Mouse (Mus musculus): ENCODE measurements around the gene Oaz2. TPM values are rescaled to one million over a fixed set of nuclear protein-coding genes. Genes with fewer than 3 reads are reported as not detected.
A peak's percentile ranks its signal among the peaks of the same experiment; 100 is the strongest.

Oaz2 gene
- total RNA-seq, 1 experiment = 51.5 TPM

GRCm38 (mm10) chr9:65624266-65624665, 43.5 kb upstream of the Oaz2 start:
- no peaks in the 10 kb centered on the region for H3K36me3 ChIP-seq (ENCODE audit: control insufficient read depth, insufficient read depth, low read length, poor library complexity, severe bottlenecking)
- H3K9ac ChIP-seq (ENCODE audit: insufficient read depth, low read depth, low read length, poor library complexity, severe bottlenecking) = no peak overlapping the region
- peaks cover 6 to 26% of the 10 kb centered on the region in 2 experiments; a peak in 2 of 4 replicates for H3K4me1 ChIP-seq (ENCODE audit: control insufficient read depth in 2 of 2, insufficient read depth in 2 of 2, low read length in 2 of 2, poor library complexity in 1 of 2)
- no peak for DNase-seq (ENCODE audit: low read depth, low spot score)
- H3K4me3 ChIP-seq (ENCODE audit: insufficient read depth in 1 of 2, low read depth in 1 of 2, low read length in 2 of 2, poor library complexity in 1 of 2, severe bottlenecking in 1 of 2) = no peak overlapping the region
- H3K27ac ChIP-seq (ENCODE audit: insufficient read depth, low read depth, low read length, poor library complexity, severe bottlenecking) = no peak overlapping the region
- no peak for TF ChIP-seq ZC3H11A (IDR thresholded peaks at IDR 0.05; ENCODE audit: borderline replicate concordance, low read depth, low read length)
- no peak for TF ChIP-seq ZNF384 (IDR thresholded peaks at IDR 0.05; ENCODE audit: low read depth, low read length)
- TF ChIP-seq MAFK (IDR thresholded peaks at IDR 0.05; ENCODE audit: insufficient read depth, low read depth, low read length) = no peak
- TF ChIP-seq HCFC1 (IDR thresholded peaks at IDR 0.05; ENCODE audit: borderline replicate concordance, insufficient read depth, low read length) = no peak
- no peak for TF ChIP-seq CHD2 (IDR thresholded peaks at IDR 0.05; ENCODE audit: low read depth, low read length)
- no peaks in the 10 kb centered on the region for H3K9me3 ChIP-seq (ENCODE audit: control insufficient read depth, insufficient read depth, low read depth, low read length)
- in situ Hi-C loops (cut with MboI; ENCODE audit: low sequenced_read_pairs in 2 of 2, unreplicated experiment in 2 of 2) = no loop called here

- H3K27ac ChIP-seq (ENCODE audit: insufficient read depth, low read depth, low read length, poor library complexity, severe bottlenecking) = peak within 1 kb of the TSS; percentile 97
- no peak for TF ChIP-seq ZNF384 (IDR thresholded peaks at IDR 0.05; ENCODE audit: low read depth, low read length)
- no peak for TF ChIP-seq HCFC1 (IDR thresholded peaks at IDR 0.05; ENCODE audit: borderline replicate concordance, insufficient read depth, low read length)
- no peak for TF ChIP-seq ZC3H11A (IDR thresholded peaks at IDR 0.05; ENCODE audit: borderline replicate concordance, low read depth, low read length)
- TF ChIP-seq CHD2 (IDR thresholded peaks at IDR 0.05; ENCODE audit: low read depth, low read length) = no peak
- no peak for TF ChIP-seq MAFK (IDR thresholded peaks at IDR 0.05; ENCODE audit: insufficient read depth, low read depth, low read length)
- in situ Hi-C loops (cut with MboI; ENCODE audit: low sequenced_read_pairs in 2 of 2, unreplicated experiment in 2 of 2) = no loop called here
- peak within 1 kb of the TSS; percentile 93 to 99 for H3K4me3 ChIP-seq (ENCODE audit: insufficient read depth in 1 of 2, low read depth in 1 of 2, low read length in 2 of 2, poor library complexity in 1 of 2, severe bottlenecking in 1 of 2)
- H3K9me3 ChIP-seq (ENCODE audit: control insufficient read depth, insufficient read depth, low read depth, low read length) = no peaks in the 10 kb centered on the region
- H3K4me1 ChIP-seq (ENCODE audit: control insufficient read depth in 2 of 2, insufficient read depth in 2 of 2, low read length in 2 of 2, poor library complexity in 1 of 2) = peaks cover 9 to 19% of the 10 kb centered on the region in 2 experiments; a peak in 2 of 4 replicates
- H3K9ac ChIP-seq (ENCODE audit: insufficient read depth, low read depth, low read length, poor library complexity, severe bottlenecking) = peak within 1 kb of the TSS; percentile 97
- no peaks in the 10 kb centered on the region for H3K36me3 ChIP-seq (ENCODE audit: control insufficient read depth, insufficient read depth, low read length, poor library complexity, severe bottlenecking)
- DNase-seq (ENCODE audit: low read depth, low spot score) = no peak
These were observed 38.6 kb upstream of the Oaz2 start, which contains the start of gene Rbpms2 for GRCm38 (mm10) chr9:65629025-65629766. Gene Rbpms2, plus strand, starts transcription at chr9:65629648.

GRCm38 (mm10) chr9:65629767-65630630, 37.8 kb upstream of the Oaz2 start:
- no peak for DNase-seq (ENCODE audit: low read depth, low spot score)
- Histone ChIP-seq H3K9ac (ENCODE audit: insufficient read depth, low read depth, low read length, poor library complexity, severe bottlenecking) (peak overlapping the region; percentile 97), H3K4me3 (ENCODE audit: insufficient read depth in 1 of 2, low read depth in 1 of 2, low read length in 2 of 2, poor library complexity in 1 of 2, severe bottlenecking in 1 of 2) (peak overlapping the region; percentile 93 to 99), H3K4me1 (ENCODE audit: control insufficient read depth in 2 of 2, insufficient read depth in 2 of 2, low read length in 2 of 2, poor library complexity in 1 of 2) (peaks cover 7 to 17% of the 10 kb centered on the region in 2 experiments; a peak in 3 of 4 replicates), H3K9me3 (ENCODE audit: control insufficient read depth, insufficient read depth, low read depth, low read length) (no peaks in the 10 kb centered on the region), H3K36me3 (ENCODE audit: control insufficient read depth, insufficient read depth, low read length, poor library complexity, severe bottlenecking) (no peaks in the 10 kb centered on the region), H3K27ac (ENCODE audit: insufficient read depth, low read depth, low read length, poor library complexity, severe bottlenecking) (peak overlapping the region; percentile 97)
- in situ Hi-C loops (cut with MboI; ENCODE audit: low sequenced_read_pairs in 2 of 2, unreplicated experiment in 2 of 2) = no loop called here
- TF ChIP-seq HCFC1 (IDR thresholded peaks at IDR 0.05; ENCODE audit: borderline replicate concordance, insufficient read depth, low read length) (no peak), ZNF384 (IDR thresholded peaks at IDR 0.05; ENCODE audit: low read depth, low read length) (peak; percentile 97)

GRCm38 (mm10) chr9:65630631-65631353, 37.0 kb upstream of the Oaz2 start:
- Histone ChIP-seq H3K4me3 (ENCODE audit: insufficient read depth in 1 of 2, low read depth in 1 of 2, low read length in 2 of 2, poor library complexity in 1 of 2, severe bottlenecking in 1 of 2) (peak overlapping the region; percentile 93 to 99), H3K36me3 (ENCODE audit: control insufficient read depth, insufficient read depth, low read length, poor library complexity, severe bottlenecking) (no peaks in the 10 kb centered on the region), H3K9me3 (ENCODE audit: control insufficient read depth, insufficient read depth, low read depth, low read length) (no peaks in the 10 kb centered on the region), H3K9ac (ENCODE audit: insufficient read depth, low read depth, low read length, poor library complexity, severe bottlenecking) (peak overlapping the region; percentile 97), H3K27ac (ENCODE audit: insufficient read depth, low read depth, low read length, poor library complexity, severe bottlenecking) (peak overlapping the region; percentile 93), H3K4me1 (ENCODE audit: control insufficient read depth in 2 of 2, insufficient read depth in 2 of 2, low read length in 2 of 2, poor library complexity in 1 of 2) (peaks cover 10 to 14% of the 10 kb centered on the region in 2 experiments; a peak in 3 of 4 replicates)
- no peak for DNase-seq (ENCODE audit: low read depth, low spot score)
- TF ChIP-seq ZNF384 (IDR thresholded peaks at IDR 0.05; ENCODE audit: low read depth, low read length) (no peak), HCFC1 (IDR thresholded peaks at IDR 0.05; ENCODE audit: borderline replicate concordance, insufficient read depth, low read length) (peak; percentile 50; the same call in 1 of the 2 replicates)
- in situ Hi-C loops (cut with MboI; ENCODE audit: low sequenced_read_pairs in 2 of 2, unreplicated experiment in 2 of 2) = no loop called here
